Mouse (Mus musculus) testis, adult 2 months (tissue): ENCODE data around the gene Aqp7. TPM values are rescaled to one million over a fixed set of nuclear protein-coding genes. Genes with fewer than 3 reads are reported as not detected.

ENCODE experiments used
- H3K27ac ChIP-seq: fragments of 200-500 bp; 2 replicates; pipeline ENCODE4 v1.5.1; 2012; ENCODE audit warnings: low read depth, low read length; ENCODE audit not compliant: control insufficient read depth, insufficient read depth
- H3K27me3 ChIP-seq: fragments of 200-500 bp; 2 replicates; pipeline ENCODE4 v1.6.1; 2012; ENCODE audit warnings: mild to moderate bottlenecking, low read length, moderate library complexity; ENCODE audit not compliant: control insufficient read depth, insufficient read depth
- H3K36me3 ChIP-seq: fragments of 200-500 bp; 2 replicates; pipeline ENCODE4 v1.6.1; 2012; ENCODE audit warnings: mild to moderate bottlenecking, low read length; ENCODE audit not compliant: control insufficient read depth, insufficient read depth
- H3K4me1 ChIP-seq: fragments of 200-500 bp; 2 replicates; pipeline ENCODE4 v1.6.1; 2012; ENCODE audit warnings: low read length; ENCODE audit not compliant: control insufficient read depth, insufficient read depth
- H3K4me3 ChIP-seq: fragments of 200-500 bp; 2 replicates; pipeline ENCODE4 v1.5.1; 2012; ENCODE audit warnings: low read depth, mild to moderate bottlenecking, low read length, moderate library complexity, mixed read lengths; ENCODE audit not compliant: control insufficient read depth
- CTCF ChIP-seq: fragments of 200-500 bp; IDR thresholded peaks from 2 replicates; pipeline ENCODE4 v1.5.1; 2012; ENCODE audit warnings: low read depth, mild to moderate bottlenecking, inconsistent platforms, low read length, moderate library complexity; ENCODE audit not compliant: control insufficient read depth, insufficient read depth, insufficient replicate concordance
- POLR2A ChIP-seq: fragments of 200-500 bp; IDR thresholded peaks from 2 replicates; pipeline ENCODE4 v1.6.1; 2012; ENCODE audit warnings: low read depth, mild to moderate bottlenecking, inconsistent platforms, low read length, moderate library complexity; ENCODE audit not compliant: control insufficient read depth
- polyA plus RNA-seq: library from polyadenylated mRNA; depleted of rRNA; stranded (reverse); fragments of >200 nt; gene quantifications from 2 replicates; pipeline ENCODE4 v1.2.3, GENCODE M21; 2012

The Aqp7 gene
- polyA plus RNA-seq, 1 experiment: 174 TPM

- peak overlapping the region; percentile 89; the same call in 1 of the 2 replicates for H3K4me3 ChIP-seq
- peaks cover 8% of the 10 kb centered on the region; the same call in 1 of the 2 replicates for H3K4me1 ChIP-seq
- H3K27ac ChIP-seq: no peak overlapping the region
- no peaks in the 10 kb centered on the region for H3K36me3 ChIP-seq
- TF ChIP-seq CTCF: no peak
- TF ChIP-seq POLR2A: no peak
- H3K27me3 ChIP-seq: no peaks in the 10 kb centered on the region
Observed at GRCm38 (mm10) chr4:41043961-41044360, 4.0 kb downstream of the Aqp7 start.

- no peak for TF ChIP-seq POLR2A
- TF ChIP-seq CTCF: no peak
- no peak overlapping the region for H3K27ac ChIP-seq
- H3K4me3 ChIP-seq: no peak overlapping the region
- H3K27me3 ChIP-seq: no peaks in the 10 kb centered on the region
- no peaks in the 10 kb centered on the region for H3K36me3 ChIP-seq
- H3K4me1 ChIP-seq: peaks cover 8% of the 10 kb centered on the region; the same call in 1 of the 2 replicates
Observed at GRCm38 (mm10) chr4:41042880-41043279, 5.1 kb downstream of the Aqp7 start.

- no peak overlapping the region for H3K27ac ChIP-seq
- H3K4me1 ChIP-seq: peaks cover 3% of the 10 kb centered on the region; the same call in 1 of the 2 replicates
- H3K27me3 ChIP-seq: no peaks in the 10 kb centered on the region
- no peak for TF ChIP-seq CTCF
- no peak for TF ChIP-seq POLR2A
- no peak overlapping the region for H3K4me3 ChIP-seq
- no peaks in the 10 kb centered on the region for H3K36me3 ChIP-seq
Observed at GRCm38 (mm10) chr4:41040983-41041382, 7.0 kb downstream of the Aqp7 start.

GRCm38 (mm10) chr4:41037942-41038341 lies 10.0 kb downstream of the Aqp7 start:
- no peak for TF ChIP-seq CTCF
- no peak for TF ChIP-seq POLR2A
- H3K27ac ChIP-seq: no peak overlapping the region
- no peak overlapping the region for H3K4me3 ChIP-seq
- H3K36me3 ChIP-seq: no peaks in the 10 kb centered on the region
- peaks cover 3% of the 10 kb centered on the region; the same call in 1 of the 2 replicates for H3K4me1 ChIP-seq
- H3K27me3 ChIP-seq: no peaks in the 10 kb centered on the region

GRCm38 (mm10) chr4:41031242-41031641 lies 16.7 kb downstream of the Aqp7 start:
- Histone ChIP-seq H3K4me1 (no peaks in the 10 kb centered on the region), H3K27ac (no peak overlapping the region), H3K4me3 (no peak overlapping the region), H3K36me3 (no peaks in the 10 kb centered on the region), H3K27me3 (no peaks in the 10 kb centered on the region)
- TF ChIP-seq CTCF: no peak
- TF ChIP-seq POLR2A: no peak

GRCm38 (mm10) chr4:41029372-41029771 lies 18.6 kb downstream of the Aqp7 start:
- no peaks in the 10 kb centered on the region for H3K27me3 ChIP-seq
- no peaks in the 10 kb centered on the region; the same call in 1 of the 2 replicates for H3K4me1 ChIP-seq
- no peak overlapping the region for H3K4me3 ChIP-seq
- TF ChIP-seq CTCF (no peak), POLR2A (no peak)
- H3K36me3 ChIP-seq: no peaks in the 10 kb centered on the region
- H3K27ac ChIP-seq: no peak overlapping the region

- Histone ChIP-seq H3K27me3 (no peaks in the 10 kb centered on the region), H3K36me3 (no peaks in the 10 kb centered on the region), H3K4me1 (no peaks in the 10 kb centered on the region; the same call in 1 of the 2 replicates), H3K4me3 (no peak overlapping the region), H3K27ac (no peak overlapping the region)
- TF ChIP-seq CTCF (no peak), POLR2A (no peak)
Observed at GRCm38 (mm10) chr4:41028272-41028671, 19.7 kb downstream of the Aqp7 start.

GRCm38 (mm10) chr4:41027872-41028271 lies 20.1 kb downstream of the Aqp7 start:
- Histone ChIP-seq H3K27ac (no peak overlapping the region), H3K4me3 (no peak overlapping the region), H3K36me3 (peaks cover 1% of the 10 kb centered on the region; the same call in 1 of the 2 replicates), H3K4me1 (no peaks in the 10 kb centered on the region; the same call in 1 of the 2 replicates), H3K27me3 (no peaks in the 10 kb centered on the region)
- TF ChIP-seq CTCF (no peak), POLR2A (no peak)
